Mouse (Mus musculus): Measurements from ENCODE around the gene Mgat4e. TPM values are rescaled to one million over a fixed set of nuclear protein-coding genes. Genes with fewer than 3 reads are reported as not detected.
A peak's percentile ranks its signal among the peaks of the same experiment; 100 is the strongest.

Gene Mgat4e
- polyA plus RNA-seq, 1 experiment from 2014 or later: not detected

DNA sequence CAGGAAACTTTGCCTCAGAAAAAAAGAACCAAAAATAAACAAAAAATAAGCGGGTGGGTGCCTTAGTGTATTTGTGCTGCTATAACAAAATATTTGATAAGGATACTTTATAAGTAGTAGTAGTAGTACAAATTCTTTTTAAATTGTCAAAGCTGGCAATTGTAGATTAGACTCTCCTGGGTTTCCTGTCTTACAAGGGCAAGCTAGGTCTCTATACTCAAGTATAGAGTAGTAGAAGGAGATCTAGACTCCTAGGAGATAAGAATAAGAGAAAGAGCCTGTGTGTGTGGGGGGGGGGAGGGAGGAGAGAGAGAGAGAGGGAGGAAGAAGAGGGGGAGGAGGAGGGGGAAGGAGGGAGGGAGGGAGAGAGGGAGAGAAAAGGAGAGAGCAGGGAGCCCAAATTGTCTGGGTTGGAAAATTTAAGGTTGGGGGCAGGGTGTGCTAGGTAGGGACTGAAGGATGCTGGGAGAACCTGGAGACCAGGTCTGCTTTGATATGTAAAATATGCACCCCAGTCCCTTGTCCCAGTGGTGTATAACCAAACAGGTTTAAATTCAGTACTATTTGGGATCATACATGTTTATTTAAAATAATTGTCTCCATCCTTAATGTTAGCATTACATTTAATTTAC, 23.9 kb upstream of the Mgat4e start:
- ATAC-seq (replicated peaks; ENCODE audit: insufficient number of reproducible peaks, low FRiP score, low TSS enrichment, low read depth) (no peak), DNase-seq (ENCODE audit: low spot score) (no peak)
- H3K4me3 ChIP-seq (ENCODE audit: low read depth, low read length): no peak overlapping the region
- no peaks in the 10 kb centered on the region for H3K27me3 ChIP-seq (ENCODE audit: control insufficient read depth, insufficient read depth, low read length)
- no peaks in the 10 kb centered on the region for H3K9me3 ChIP-seq (replicated peaks; ENCODE audit: control insufficient read depth, low read length)
- H3K4me1 ChIP-seq (ENCODE audit: control insufficient read depth, insufficient read depth, low read length): no peaks in the 10 kb centered on the region
- H3K9ac ChIP-seq (replicated peaks; ENCODE audit: low read length): no peak overlapping the region
- no peaks in the 10 kb centered on the region for H3K36me3 ChIP-seq (replicated peaks; ENCODE audit: control insufficient read depth, insufficient read depth, low read depth, low read length)
- no peak overlapping the region for H3K4me2 ChIP-seq (ENCODE audit: low read depth, low read length)
- no peak overlapping the region for H3K27ac ChIP-seq (replicated peaks; ENCODE audit: low read depth, low read length)
- WGBS: 77% methylated on average over 1 of the region's 1 CpGs

GRCm38 (mm10) chr1:134570631-134571030, 21.1 kb upstream of the Mgat4e start:
- no peak for ATAC-seq (replicated peaks; ENCODE audit: insufficient number of reproducible peaks, low FRiP score, low TSS enrichment, low read depth)
- no peaks in the 10 kb centered on the region for H3K4me1 ChIP-seq (ENCODE audit: control insufficient read depth, insufficient read depth, low read length)
- WGBS: 62% methylated on average over 3 of the region's 3 CpGs

GRCm38 (mm10) chr1:134570171-134570570, 20.7 kb upstream of the Mgat4e start:
- no peak overlapping the region for H3K27ac ChIP-seq (replicated peaks; ENCODE audit: low read depth, low read length)
- H3K4me1 ChIP-seq (ENCODE audit: control insufficient read depth, insufficient read depth, low read length): no peaks in the 10 kb centered on the region
- no peaks in the 10 kb centered on the region for H3K36me3 ChIP-seq (replicated peaks; ENCODE audit: control insufficient read depth, insufficient read depth, low read depth, low read length)
- no peak overlapping the region for H3K4me2 ChIP-seq (ENCODE audit: low read depth, low read length)
- 93% methylated on average over 9 of the region's 9 CpGs for WGBS
- H3K4me3 ChIP-seq (ENCODE audit: low read depth, low read length): no peak overlapping the region
- DNase-seq (ENCODE audit: low spot score) (no peak), ATAC-seq (replicated peaks; ENCODE audit: insufficient number of reproducible peaks, low FRiP score, low TSS enrichment, low read depth) (no peak)
- no peak overlapping the region for H3K9ac ChIP-seq (replicated peaks; ENCODE audit: low read length)
- H3K27me3 ChIP-seq (ENCODE audit: control insufficient read depth, insufficient read depth, low read length): no peaks in the 10 kb centered on the region
- no peaks in the 10 kb centered on the region for H3K9me3 ChIP-seq (replicated peaks; ENCODE audit: control insufficient read depth, low read length)

More at GRCm38 (mm10) chr1:134570631-134571030, 21.1 kb upstream of the Mgat4e start:
- Histone ChIP-seq H3K27ac (replicated peaks; ENCODE audit: low read depth, low read length) (no peak overlapping the region), H3K36me3 (replicated peaks; ENCODE audit: control insufficient read depth, insufficient read depth, low read depth, low read length) (no peaks in the 10 kb centered on the region), H3K27me3 (ENCODE audit: control insufficient read depth, insufficient read depth, low read length) (no peaks in the 10 kb centered on the region), H3K9ac (replicated peaks; ENCODE audit: low read length) (no peak overlapping the region), H3K4me2 (ENCODE audit: low read depth, low read length) (no peak overlapping the region), H3K9me3 (replicated peaks; ENCODE audit: control insufficient read depth, low read length) (no peaks in the 10 kb centered on the region), H3K4me3 (ENCODE audit: low read depth, low read length) (no peak overlapping the region)
- DNase-seq (ENCODE audit: low spot score): no peak

DNA sequence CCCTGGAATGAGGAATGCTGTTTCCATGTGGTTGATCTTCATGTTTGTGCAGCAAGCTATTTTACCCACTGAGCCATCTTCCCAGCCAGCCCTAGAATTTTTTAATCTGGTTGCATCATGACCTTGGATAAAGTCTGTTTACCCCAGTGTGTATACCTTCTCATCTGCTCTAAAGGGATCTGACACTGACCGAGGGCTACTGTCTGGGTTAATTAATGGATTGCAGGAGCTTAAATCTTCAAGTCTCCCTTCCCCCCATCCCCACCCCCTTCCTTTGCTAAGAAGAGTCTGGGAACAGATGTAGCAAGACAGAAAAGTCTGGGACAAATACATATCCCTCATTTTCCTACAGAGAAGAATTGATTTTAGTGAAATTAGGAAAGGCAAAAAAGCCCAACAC, 18.0 kb upstream of the Mgat4e start:
- Histone ChIP-seq H3K4me2 (ENCODE audit: low read depth, low read length) (no peak overlapping the region), H3K9me3 (replicated peaks; ENCODE audit: control insufficient read depth, low read length) (no peaks in the 10 kb centered on the region), H3K27ac (replicated peaks; ENCODE audit: low read depth, low read length) (no peak overlapping the region), H3K27me3 (ENCODE audit: control insufficient read depth, insufficient read depth, low read length) (no peaks in the 10 kb centered on the region), H3K4me1 (ENCODE audit: control insufficient read depth, insufficient read depth, low read length) (no peaks in the 10 kb centered on the region), H3K36me3 (replicated peaks; ENCODE audit: control insufficient read depth, insufficient read depth, low read depth, low read length) (no peaks in the 10 kb centered on the region), H3K9ac (replicated peaks; ENCODE audit: low read length) (no peak overlapping the region), H3K4me3 (ENCODE audit: low read depth, low read length) (no peak overlapping the region)
- ATAC-seq (replicated peaks; ENCODE audit: insufficient number of reproducible peaks, low FRiP score, low TSS enrichment, low read depth) (no peak), DNase-seq (ENCODE audit: low spot score) (no peak)
- WGBS: 35% methylated on average over 1 of the region's 1 CpGs

GRCm38 (mm10) chr1:134563726-134564125, 14.2 kb upstream of the Mgat4e start:
- Histone ChIP-seq H3K9me3 (replicated peaks; ENCODE audit: control insufficient read depth, low read length) (no peaks in the 10 kb centered on the region), H3K27me3 (ENCODE audit: control insufficient read depth, insufficient read depth, low read length) (no peaks in the 10 kb centered on the region), H3K36me3 (replicated peaks; ENCODE audit: control insufficient read depth, insufficient read depth, low read depth, low read length) (no peaks in the 10 kb centered on the region), H3K27ac (replicated peaks; ENCODE audit: low read depth, low read length) (no peak overlapping the region), H3K4me2 (ENCODE audit: low read depth, low read length) (no peak overlapping the region), H3K4me3 (ENCODE audit: low read depth, low read length) (no peak overlapping the region), H3K9ac (replicated peaks; ENCODE audit: low read length) (no peak overlapping the region), H3K4me1 (ENCODE audit: control insufficient read depth, insufficient read depth, low read length) (no peaks in the 10 kb centered on the region)
- DNase-seq (ENCODE audit: low spot score) (no peak), ATAC-seq (replicated peaks; ENCODE audit: insufficient number of reproducible peaks, low FRiP score, low TSS enrichment, low read depth) (no peak)
- 83% methylated on average over 3 of the region's 3 CpGs for WGBS

GRCm38 (mm10) chr1:134562457-134562856, 13.0 kb upstream of the Mgat4e start:
- peak overlapping the region; percentile 80 for H3K4me3 ChIP-seq (ENCODE audit: low read depth, low read length)
- peak overlapping the region; percentile 58 for H3K4me2 ChIP-seq (ENCODE audit: low read depth, low read length)
- no peaks in the 10 kb centered on the region for H3K27me3 ChIP-seq (ENCODE audit: control insufficient read depth, insufficient read depth, low read length)
- peak overlapping the region; percentile 19; the same call in 1 of the 2 replicates for H3K9ac ChIP-seq (replicated peaks; ENCODE audit: low read length)
- no peaks in the 10 kb centered on the region for H3K9me3 ChIP-seq (replicated peaks; ENCODE audit: control insufficient read depth, low read length)
- no peak overlapping the region for H3K27ac ChIP-seq (replicated peaks; ENCODE audit: low read depth, low read length)
- H3K36me3 ChIP-seq (replicated peaks; ENCODE audit: control insufficient read depth, insufficient read depth, low read depth, low read length): no peaks in the 10 kb centered on the region
- H3K4me1 ChIP-seq (ENCODE audit: control insufficient read depth, insufficient read depth, low read length): no peaks in the 10 kb centered on the region
- ATAC-seq (replicated peaks; ENCODE audit: insufficient number of reproducible peaks, low FRiP score, low TSS enrichment, low read depth): no peak
- no peak for DNase-seq (ENCODE audit: low spot score)

- Histone ChIP-seq H3K4me3 (ENCODE audit: low read depth, low read length) (peak overlapping the region; percentile 80), H3K4me2 (ENCODE audit: low read depth, low read length) (peak overlapping the region; percentile 58), H3K27ac (replicated peaks; ENCODE audit: low read depth, low read length) (no peak overlapping the region; the same call in 1 of the 2 replicates), H3K36me3 (replicated peaks; ENCODE audit: control insufficient read depth, insufficient read depth, low read depth, low read length) (no peaks in the 10 kb centered on the region), H3K27me3 (ENCODE audit: control insufficient read depth, insufficient read depth, low read length) (no peaks in the 10 kb centered on the region), H3K4me1 (ENCODE audit: control insufficient read depth, insufficient read depth, low read length) (no peaks in the 10 kb centered on the region), H3K9me3 (replicated peaks; ENCODE audit: control insufficient read depth, low read length) (no peaks in the 10 kb centered on the region), H3K9ac (replicated peaks; ENCODE audit: low read length) (peak overlapping the region; percentile 99)
- no peak for ATAC-seq (replicated peaks; ENCODE audit: insufficient number of reproducible peaks, low FRiP score, low TSS enrichment, low read depth)
- 12% methylated on average over 7 of the region's 7 CpGs for WGBS
- DNase-seq (ENCODE audit: low spot score): no peak
Measured at GRCm38 (mm10) chr1:134561770-134562143, 12.3 kb upstream of the Mgat4e start.

- peak overlapping the region; percentile 58 for H3K4me2 ChIP-seq (ENCODE audit: low read depth, low read length)
- H3K9me3 ChIP-seq (replicated peaks; ENCODE audit: control insufficient read depth, low read length): no peaks in the 10 kb centered on the region
- peak overlapping the region; percentile 99 for H3K9ac ChIP-seq (replicated peaks; ENCODE audit: low read length)
- WGBS: under 1% methylated on average over 41 of the region's 76 CpGs
- H3K27ac ChIP-seq (replicated peaks; ENCODE audit: low read depth, low read length): peak overlapping the region; percentile 79
- no peak; the same call in 1 of the 2 replicates for ATAC-seq (replicated peaks; ENCODE audit: insufficient number of reproducible peaks, low FRiP score, low TSS enrichment, low read depth)
- H3K4me1 ChIP-seq (ENCODE audit: control insufficient read depth, insufficient read depth, low read length): no peaks in the 10 kb centered on the region
- peak overlapping the region; percentile 80 for H3K4me3 ChIP-seq (ENCODE audit: low read depth, low read length)
- H3K27me3 ChIP-seq (ENCODE audit: control insufficient read depth, insufficient read depth, low read length): no peaks in the 10 kb centered on the region
- H3K36me3 ChIP-seq (replicated peaks; ENCODE audit: control insufficient read depth, insufficient read depth, low read depth, low read length): no peaks in the 10 kb centered on the region
- peak; percentile 67 for DNase-seq (ENCODE audit: low spot score)
Measured at GRCm38 (mm10) chr1:134560801-134561769, 11.6 kb upstream of the Mgat4e start.
